Mouse (Mus musculus): Measurements from ENCODE around the gene Spata9. TPM values are rescaled to one million over a fixed set of nuclear protein-coding genes. Genes with fewer than 3 reads are reported as not detected.

The Spata9 gene
- polyA plus RNA-seq, 1 experiment = not detected

- H3K4me3 ChIP-seq (replicated peaks) = no peak overlapping the region
- peaks cover 45% of the 10 kb centered on the region for H3K4me1 ChIP-seq (ENCODE audit: control insufficient read depth)
- H3K27me3 ChIP-seq (ENCODE audit: control insufficient read depth) = peaks cover 12% of the 10 kb centered on the region
- no peak for TF ChIP-seq TAL1 (IDR thresholded peaks at IDR 0.05; ENCODE audit: low read length)
- no peak for TF ChIP-seq GATA1 (IDR thresholded peaks at IDR 0.05; ENCODE audit: low read length)
- no peaks in the 10 kb centered on the region for H3K9me3 ChIP-seq (ENCODE audit: control insufficient read depth, low read length)
- H3K36me3 ChIP-seq (ENCODE audit: control insufficient read depth) = peaks cover 11% of the 10 kb centered on the region
Measured at GRCm38 (mm10) chr13:75941518-75942295, 25.2 kb upstream of the Spata9 start.

GRCm38 (mm10) chr13:75942731-75943130 lies 24.2 kb upstream of the Spata9 start:
- Histone ChIP-seq H3K4me3 (replicated peaks) (peak overlapping the region; percentile 93), H3K4me1 (ENCODE audit: control insufficient read depth) (peaks cover 45% of the 10 kb centered on the region), H3K9me3 (ENCODE audit: control insufficient read depth, low read length) (no peaks in the 10 kb centered on the region), H3K27me3 (ENCODE audit: control insufficient read depth) (peaks cover 12% of the 10 kb centered on the region), H3K36me3 (ENCODE audit: control insufficient read depth) (peaks cover 8% of the 10 kb centered on the region)
- TF ChIP-seq TAL1 (IDR thresholded peaks at IDR 0.05; ENCODE audit: low read length) (no peak), GATA1 (IDR thresholded peaks at IDR 0.05; ENCODE audit: low read length) (no peak)

GRCm38 (mm10) chr13:75943189-75944043 lies 23.5 kb upstream of the Spata9 start, which contains the start of gene Rhobtb3:
Rhobtb3 (minus strand) TSS chr13:75943925.
- TF ChIP-seq TAL1 (IDR thresholded peaks at IDR 0.05; ENCODE audit: low read length) (no peak), GATA1 (IDR thresholded peaks at IDR 0.05; ENCODE audit: low read length) (no peak)
- Histone ChIP-seq H3K4me3 (replicated peaks) (peak within 1 kb of the TSS; percentile 93), H3K36me3 (ENCODE audit: control insufficient read depth) (peaks cover 2% of the 10 kb centered on the region; the same call in 1 of the 2 replicates), H3K9me3 (ENCODE audit: control insufficient read depth, low read length) (no peaks in the 10 kb centered on the region), H3K4me1 (ENCODE audit: control insufficient read depth) (peaks cover 41% of the 10 kb centered on the region), H3K27me3 (ENCODE audit: control insufficient read depth) (peaks cover 12% of the 10 kb centered on the region)

GRCm38 (mm10) chr13:75944044-75944820 lies 22.7 kb upstream of the Spata9 start:
- Histone ChIP-seq H3K9me3 (ENCODE audit: control insufficient read depth, low read length) (no peaks in the 10 kb centered on the region), H3K4me1 (ENCODE audit: control insufficient read depth) (peaks cover 32% of the 10 kb centered on the region), H3K27me3 (ENCODE audit: control insufficient read depth) (peaks cover 12% of the 10 kb centered on the region), H3K36me3 (ENCODE audit: control insufficient read depth) (no peaks in the 10 kb centered on the region), H3K4me3 (replicated peaks) (peak overlapping the region; percentile 93)
- no peak for TF ChIP-seq TAL1 (IDR thresholded peaks at IDR 0.05; ENCODE audit: low read length)
- TF ChIP-seq GATA1 (IDR thresholded peaks at IDR 0.05; ENCODE audit: low read length) = no peak

GRCm38 (mm10) chr13:75950295-75950694 lies 16.7 kb upstream of the Spata9 start:
- Histone ChIP-seq H3K27me3 (ENCODE audit: control insufficient read depth) (no peaks in the 10 kb centered on the region; the same call in 1 of the 2 replicates), H3K4me1 (ENCODE audit: control insufficient read depth) (no peaks in the 10 kb centered on the region; the same call in 1 of the 2 replicates), H3K36me3 (ENCODE audit: control insufficient read depth) (no peaks in the 10 kb centered on the region), H3K4me3 (replicated peaks) (no peak overlapping the region), H3K9me3 (ENCODE audit: control insufficient read depth, low read length) (no peaks in the 10 kb centered on the region)
- TF ChIP-seq TAL1 (IDR thresholded peaks at IDR 0.05; ENCODE audit: low read length) (no peak), GATA1 (IDR thresholded peaks at IDR 0.05; ENCODE audit: low read length) (no peak)

GRCm38 (mm10) chr13:75955357-75955992 lies 11.5 kb upstream of the Spata9 start:
- no peaks in the 10 kb centered on the region; the same call in 1 of the 2 replicates for H3K27me3 ChIP-seq (ENCODE audit: control insufficient read depth)
- no peak overlapping the region for H3K4me3 ChIP-seq (replicated peaks)
- no peaks in the 10 kb centered on the region; the same call in 1 of the 2 replicates for H3K4me1 ChIP-seq (ENCODE audit: control insufficient read depth)
- 0 out of 2 replicates have a peak, but pooled peaks cover 2% of the 10 kb centered on the region for H3K9me3 ChIP-seq (ENCODE audit: control insufficient read depth, low read length)
- TF ChIP-seq TAL1 (IDR thresholded peaks at IDR 0.05; ENCODE audit: low read length) (no peak), GATA1 (IDR thresholded peaks at IDR 0.05; ENCODE audit: low read length) (no peak)
- no peaks in the 10 kb centered on the region for H3K36me3 ChIP-seq (ENCODE audit: control insufficient read depth)

- no peaks in the 10 kb centered on the region for H3K9me3 ChIP-seq (ENCODE audit: control insufficient read depth, low read length)
- no peaks in the 10 kb centered on the region for H3K27me3 ChIP-seq (ENCODE audit: control insufficient read depth)
- no peaks in the 10 kb centered on the region for H3K36me3 ChIP-seq (ENCODE audit: control insufficient read depth)
- H3K4me1 ChIP-seq (ENCODE audit: control insufficient read depth) = no peaks in the 10 kb centered on the region; the same call in 1 of the 2 replicates
- TF ChIP-seq GATA1 (IDR thresholded peaks at IDR 0.05; ENCODE audit: low read length) = no peak
- TF ChIP-seq TAL1 (IDR thresholded peaks at IDR 0.05; ENCODE audit: low read length) = no peak
- H3K4me3 ChIP-seq (replicated peaks) = no peak overlapping the region
Measured at GRCm38 (mm10) chr13:75974481-75974880, 7.5 kb downstream of the Spata9 start.

GRCm38 (mm10) chr13:75975629-75976028 lies 8.7 kb downstream of the Spata9 start:
- no peaks in the 10 kb centered on the region; the same call in 1 of the 2 replicates for H3K4me1 ChIP-seq (ENCODE audit: control insufficient read depth)
- TF ChIP-seq TAL1 (IDR thresholded peaks at IDR 0.05; ENCODE audit: low read length) (no peak), GATA1 (IDR thresholded peaks at IDR 0.05; ENCODE audit: low read length) (no peak)

More at GRCm38 (mm10) chr13:75975629-75976028, 8.7 kb downstream of the Spata9 start:
- H3K9me3 ChIP-seq (ENCODE audit: control insufficient read depth, low read length) = no peaks in the 10 kb centered on the region
- no peaks in the 10 kb centered on the region for H3K27me3 ChIP-seq (ENCODE audit: control insufficient read depth)
- H3K4me3 ChIP-seq (replicated peaks) = no peak overlapping the region
- no peaks in the 10 kb centered on the region for H3K36me3 ChIP-seq (ENCODE audit: control insufficient read depth)

Data from erythroblast, embryonic 14.5 days (primary cell).